Mouse (Mus musculus) thymus, postnatal 10 days (tissue): Measurements from ENCODE around the gene Pbx1.

Experiments
- DNase-seq, 2 experiments: peaks; one replicate each; pipeline ENCODE4 v3.0.0; 2021; ENCODE audit warnings: low spot score in 2 of 2

Gene Pbx1

DNA sequence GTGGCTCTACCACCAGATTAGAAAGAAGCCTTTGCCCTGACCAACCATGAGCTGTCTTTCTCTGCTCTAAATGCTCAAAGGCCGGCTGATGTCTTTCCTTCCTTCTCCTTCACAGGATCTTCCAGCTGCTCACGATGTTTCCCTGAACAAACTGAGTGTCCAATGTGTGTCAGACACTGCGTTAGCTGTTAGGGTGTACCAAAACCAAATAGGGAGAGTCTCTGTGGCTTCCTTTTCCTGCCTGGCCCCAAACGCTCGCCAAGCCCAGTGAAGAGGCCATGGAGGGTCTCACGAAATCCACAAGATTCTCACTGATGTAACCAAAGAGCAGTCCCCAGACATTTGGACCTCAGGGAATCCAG, 47.5 kb downstream of the Pbx1 start:
- no peak for DNase-seq

DNA sequence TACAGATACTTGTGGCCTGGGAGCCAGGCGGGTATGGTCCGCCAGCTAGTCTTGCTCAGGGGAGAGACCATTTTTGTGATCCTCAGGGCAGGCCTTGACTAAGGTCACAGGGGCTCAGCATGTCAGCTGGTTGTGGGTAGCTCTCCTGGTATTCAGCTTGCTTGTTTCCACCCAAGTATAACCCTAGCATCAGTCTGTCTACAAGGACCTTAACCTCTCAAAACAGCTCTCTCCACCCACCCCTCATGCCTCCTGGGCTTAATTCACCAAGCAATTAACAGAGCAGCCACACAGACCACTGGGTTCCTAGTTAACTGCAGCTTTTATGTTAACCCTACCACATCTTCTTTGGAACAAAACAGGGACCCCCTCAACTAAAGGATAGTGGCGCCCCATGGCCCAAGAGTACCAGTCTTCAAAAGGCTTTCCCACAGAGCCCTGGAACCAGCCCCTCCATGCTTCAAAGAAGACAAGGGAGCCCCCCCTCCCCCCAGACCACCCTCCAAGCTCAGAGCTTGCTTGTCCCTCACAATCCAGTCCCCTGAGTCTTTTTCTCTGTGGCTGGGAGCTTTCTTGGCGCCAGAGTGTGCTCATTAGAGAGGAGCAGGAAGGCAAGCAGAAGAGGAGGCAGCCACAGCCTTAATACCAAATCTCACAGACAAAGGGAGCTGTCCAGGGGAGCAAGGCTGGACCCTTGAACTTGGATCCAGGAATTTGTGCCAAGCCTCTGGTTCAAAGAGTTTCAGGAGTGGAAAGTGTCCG, 48.1 kb downstream of the Pbx1 start:
- no peak for DNase-seq

DNA sequence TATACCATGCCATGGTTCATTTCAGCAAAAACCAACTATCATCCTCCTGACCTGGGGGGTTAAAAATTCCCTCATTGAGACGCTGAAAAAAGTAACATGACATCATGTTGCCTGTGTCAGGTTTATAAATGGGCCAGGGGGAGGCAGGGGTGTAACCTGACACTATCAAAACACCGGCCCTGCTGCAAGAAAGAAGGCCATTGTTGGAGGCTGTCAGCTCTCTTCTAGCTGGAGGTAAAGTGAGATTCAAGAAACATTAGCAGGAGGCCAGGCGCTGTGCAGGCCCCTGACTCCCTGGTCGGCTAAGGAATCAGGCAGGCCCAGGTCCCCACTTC, 49.3 kb downstream of the Pbx1 start:
- DNase-seq, result no peak

DNA sequence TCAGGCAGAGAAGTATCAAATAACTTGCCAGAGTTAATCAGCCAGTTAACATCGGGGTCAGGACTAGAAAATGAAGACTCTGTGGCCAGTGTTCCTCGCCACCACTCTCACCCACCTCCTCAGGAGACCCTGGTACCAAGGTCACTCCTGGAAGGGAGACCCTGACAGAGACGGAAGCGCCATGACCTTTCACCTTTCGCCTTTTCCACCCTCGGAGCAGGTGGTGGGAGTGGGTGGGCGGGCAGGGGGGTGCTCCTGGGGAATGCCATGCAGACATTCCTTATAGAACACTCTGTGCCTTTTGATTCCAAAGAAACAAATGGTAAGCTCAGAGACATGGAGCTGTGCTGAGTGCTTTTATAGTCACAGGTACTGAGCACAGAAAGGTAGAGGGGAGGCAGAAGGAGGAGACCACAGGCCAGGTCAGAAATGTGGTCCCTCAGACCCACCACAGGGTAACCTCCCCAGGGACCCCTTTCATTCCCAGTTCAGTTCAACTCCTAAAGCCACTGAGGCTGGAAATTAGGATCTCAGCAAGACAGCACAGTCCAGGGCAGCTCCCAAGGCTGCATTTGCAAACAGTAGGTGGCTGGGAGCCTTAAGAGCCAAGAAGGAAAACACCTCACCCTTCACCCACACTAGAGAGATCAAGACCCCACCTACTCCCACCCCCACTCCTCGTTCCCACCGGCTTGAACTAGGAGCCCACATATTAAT, 49.8 kb downstream of the Pbx1 start:
- DNase-seq, result no peak

DNA sequence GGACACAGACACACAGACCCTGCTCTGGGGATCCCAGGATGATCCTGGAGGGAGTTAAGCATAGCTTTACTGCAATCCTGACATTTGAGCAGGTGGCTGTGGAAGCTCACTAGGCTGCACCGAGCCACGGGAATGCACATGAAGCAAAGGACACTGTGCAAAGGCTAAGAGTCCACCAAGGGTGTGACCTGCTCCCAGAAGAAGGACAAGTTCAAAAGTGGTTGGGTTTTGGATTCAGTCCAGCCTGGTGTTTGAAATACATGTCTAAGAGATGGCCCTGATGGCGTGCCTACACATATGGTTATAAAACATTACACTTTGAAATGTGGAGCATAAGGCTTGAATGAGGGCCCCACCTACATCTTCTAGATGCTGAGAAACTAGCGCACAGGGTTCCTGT, 50.6 kb downstream of the Pbx1 start:
- DNase-seq, result no peak

DNA sequence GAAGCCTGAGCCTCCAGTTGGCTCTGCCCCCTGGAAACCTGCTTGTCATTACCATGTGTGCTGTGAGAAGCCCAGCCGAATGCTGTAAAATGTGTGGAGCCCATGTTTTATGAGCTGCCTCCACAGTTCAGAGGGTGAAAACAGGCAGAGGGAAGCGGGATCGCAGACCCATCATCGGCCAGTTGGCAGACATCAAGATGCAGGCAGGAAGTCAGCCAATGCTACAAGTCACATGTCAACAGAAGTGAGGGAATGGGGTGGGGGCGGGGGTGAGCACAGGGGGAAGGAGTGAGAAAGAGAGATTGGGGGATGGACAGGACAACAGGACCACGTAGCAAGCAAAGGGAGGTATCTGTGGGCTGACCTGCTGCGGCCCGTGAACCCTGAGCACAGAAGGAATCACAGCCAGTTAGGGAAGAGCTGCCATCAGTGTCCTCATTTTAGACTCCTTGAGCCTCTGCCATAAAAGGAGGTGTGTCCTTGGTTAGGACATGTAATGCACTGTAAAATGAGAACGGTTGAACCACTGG, 51.8 kb downstream of the Pbx1 start:
- DNase-seq, result no peak

DNA sequence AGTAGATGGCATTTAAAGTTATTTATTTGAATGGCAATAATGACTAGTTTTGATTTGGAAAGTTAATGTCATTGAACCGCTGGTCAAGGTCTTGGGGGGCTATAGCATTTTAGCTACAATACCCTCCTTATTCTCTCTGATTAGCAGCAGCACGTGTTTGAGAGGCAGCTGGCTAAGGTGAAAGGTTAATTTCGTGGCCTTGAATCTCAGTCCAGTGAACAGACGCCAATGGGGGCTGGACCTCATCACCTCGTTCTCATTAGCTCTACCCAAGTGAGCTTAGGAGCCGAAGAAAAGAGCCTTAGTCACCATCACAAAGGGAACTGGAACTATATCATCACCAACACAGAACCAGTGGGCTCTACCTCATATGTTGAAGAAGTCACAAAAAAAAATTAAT, 54.4 kb downstream of the Pbx1 start:
- no peak for DNase-seq

DNA sequence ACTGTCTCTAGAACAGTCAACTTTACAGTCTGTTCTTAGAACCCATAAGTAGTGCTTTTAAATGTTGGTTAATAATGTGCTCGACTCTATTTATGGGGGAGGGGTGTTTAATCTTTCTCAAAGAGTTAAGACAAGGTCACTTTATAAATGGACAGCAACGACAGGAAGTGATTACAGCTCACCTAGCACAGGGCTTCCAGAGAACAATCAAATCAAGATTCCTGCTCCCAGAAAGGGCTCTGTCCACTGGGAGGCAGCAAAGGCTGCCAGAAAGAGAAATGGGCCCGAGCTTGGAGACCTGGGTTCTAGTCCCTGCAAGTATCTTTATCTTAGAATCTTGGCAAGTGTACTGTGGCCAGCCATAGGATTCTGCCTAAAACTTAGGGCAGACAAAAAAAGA, 55.7 kb downstream of the Pbx1 start:
- no peak for DNase-seq

DNA sequence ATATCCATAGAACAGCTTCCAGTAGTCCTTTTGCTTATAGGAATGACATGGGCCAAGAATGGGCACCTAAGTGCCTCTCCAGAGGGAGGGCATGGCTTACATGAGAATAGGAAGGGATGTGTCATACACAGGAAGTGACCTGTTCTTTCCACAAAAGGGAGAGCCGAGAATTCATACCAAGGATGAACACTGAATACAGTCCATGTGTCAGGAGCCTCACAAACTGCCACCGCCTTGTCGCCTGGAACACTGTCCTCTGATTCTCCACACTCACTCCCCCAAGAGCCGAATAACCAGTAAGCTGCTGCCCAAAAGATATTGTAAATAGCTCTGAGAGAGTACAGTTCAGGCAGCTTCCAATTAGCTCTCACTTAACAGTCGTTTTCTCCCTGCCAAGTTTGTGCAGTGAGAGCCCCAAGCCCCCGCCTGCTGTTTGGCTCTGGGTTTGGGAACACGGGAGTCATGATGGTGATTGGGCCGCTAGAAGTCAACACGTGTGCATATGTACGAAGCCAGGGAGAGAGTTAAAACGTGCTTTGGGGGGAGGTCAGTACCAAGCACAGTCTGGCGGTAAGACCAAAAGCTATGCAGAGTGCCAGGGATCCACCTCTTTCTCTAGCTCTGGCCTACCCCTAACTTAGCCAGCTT, 57.0 kb downstream of the Pbx1 start:
- DNase-seq, result no peak

DNA sequence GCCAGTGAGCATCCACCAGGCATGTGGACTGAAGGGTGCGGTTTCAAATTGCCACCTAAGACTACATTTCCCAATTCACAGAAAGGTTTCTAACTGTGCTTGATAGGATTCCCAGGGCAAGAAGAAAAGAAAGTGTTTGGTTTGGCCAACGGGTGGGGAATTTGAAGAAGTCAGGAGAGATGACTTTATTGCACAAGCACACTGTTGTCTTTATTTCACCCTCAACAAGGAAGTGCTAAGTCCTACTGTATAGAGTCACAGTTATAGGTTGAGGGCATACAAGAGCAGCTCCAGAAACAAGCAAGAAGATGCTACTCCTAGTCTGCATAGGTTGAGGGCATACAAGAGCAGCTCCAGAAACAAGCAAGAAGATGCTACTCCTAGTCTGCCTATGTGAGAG, 60.0 kb downstream of the Pbx1 start:
- no peak for DNase-seq

DNA sequence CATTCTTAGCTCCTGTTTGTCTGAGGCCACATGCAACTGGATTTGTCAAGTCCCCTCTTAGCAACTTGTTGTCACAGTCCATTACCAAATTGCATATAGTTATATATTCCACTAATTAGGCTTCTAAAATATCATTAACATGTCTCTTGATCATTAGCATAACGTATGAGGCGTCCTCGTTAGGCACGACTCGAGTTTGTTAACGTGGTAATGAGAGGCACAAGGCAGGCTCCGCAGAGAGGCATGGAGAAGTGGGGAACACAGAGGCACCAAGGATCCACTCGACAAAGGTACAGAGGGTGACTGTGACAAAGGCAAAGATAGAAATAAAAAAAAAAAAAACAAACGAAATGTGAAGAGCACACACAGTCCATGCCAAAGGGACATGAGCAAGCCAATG, 61.1 kb downstream of the Pbx1 start:
- DNase-seq, result no peak

DNA sequence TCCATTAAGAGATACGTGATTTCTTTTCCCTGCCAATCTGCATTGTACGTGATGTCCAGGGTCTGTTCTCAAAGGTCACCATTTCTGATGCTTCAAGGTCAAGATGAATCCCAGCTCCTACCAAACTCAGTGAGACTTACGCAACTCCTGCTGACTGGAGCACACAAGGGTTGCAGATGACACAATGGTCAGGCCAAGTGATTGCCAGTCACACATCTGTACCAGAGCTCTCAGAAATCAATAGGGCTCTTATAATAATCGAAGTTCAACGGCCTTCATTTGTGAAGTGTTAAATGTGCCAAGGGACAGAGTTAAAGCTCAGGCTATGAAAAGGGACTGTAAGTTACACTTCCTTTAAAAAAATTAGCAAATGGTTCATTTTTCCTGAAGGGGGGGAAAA, 65.8 kb downstream of the Pbx1 start:
- DNase-seq, result no peak

DNA sequence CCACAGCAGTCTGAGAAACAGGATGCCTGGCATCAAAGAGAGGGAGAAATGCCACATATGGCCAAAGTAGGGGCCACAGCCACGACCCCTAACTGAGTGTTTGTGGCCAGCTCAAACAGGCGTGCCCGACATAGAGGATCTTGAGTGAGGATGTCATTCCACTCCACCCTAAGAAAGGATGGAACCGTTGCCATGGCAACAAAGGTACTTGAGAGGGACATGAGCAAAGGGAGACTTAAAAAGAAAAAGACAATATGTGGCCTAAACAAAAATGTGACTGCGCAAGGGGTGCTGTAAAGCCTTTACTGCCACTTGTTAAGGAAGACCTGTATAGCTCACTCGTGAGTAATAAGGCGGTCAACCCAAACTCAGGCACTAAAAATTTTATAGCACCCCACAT, 67.7 kb downstream of the Pbx1 start:
- DNase-seq, result no peak

DNA sequence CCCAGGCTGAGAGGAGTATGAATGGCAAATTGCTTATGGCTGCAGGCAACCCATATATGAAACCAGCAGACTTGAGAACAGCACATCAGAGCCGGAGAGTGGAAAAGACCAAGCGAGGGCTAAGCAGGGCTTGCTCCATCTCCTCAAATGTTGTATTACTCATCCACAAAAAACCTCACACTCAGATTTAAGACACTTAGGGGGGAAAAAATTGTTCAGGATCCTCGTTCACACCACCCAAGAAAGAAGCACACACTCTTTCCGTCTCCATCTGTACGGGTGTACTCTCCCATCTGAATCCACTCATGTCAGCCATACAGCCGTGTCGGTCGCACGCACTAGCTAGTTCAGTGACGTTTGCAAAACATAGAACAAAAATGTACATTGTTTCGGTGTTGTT, 69.0 kb downstream of the Pbx1 start:
- DNase-seq, result no peak

DNA sequence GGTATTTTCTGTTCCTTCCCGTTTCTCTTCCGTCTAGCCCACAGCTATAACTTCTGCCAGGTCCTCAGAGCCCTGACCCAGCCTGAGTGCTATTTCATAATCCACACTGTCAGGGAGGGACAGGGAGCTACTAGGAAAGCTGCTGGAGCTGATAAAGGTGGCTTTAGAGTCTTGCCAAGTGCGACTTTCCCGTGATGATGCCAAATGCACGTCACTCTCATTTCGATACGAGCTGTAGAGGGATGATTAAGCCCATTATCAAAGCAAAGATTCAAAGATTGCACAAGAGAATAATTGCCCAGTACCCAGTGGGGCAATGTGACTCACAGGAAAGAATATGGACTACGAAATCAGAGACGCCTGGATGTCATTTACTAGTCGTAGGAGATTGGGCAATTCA, 69.6 kb downstream of the Pbx1 start:
- DNase-seq, result no peak

DNA sequence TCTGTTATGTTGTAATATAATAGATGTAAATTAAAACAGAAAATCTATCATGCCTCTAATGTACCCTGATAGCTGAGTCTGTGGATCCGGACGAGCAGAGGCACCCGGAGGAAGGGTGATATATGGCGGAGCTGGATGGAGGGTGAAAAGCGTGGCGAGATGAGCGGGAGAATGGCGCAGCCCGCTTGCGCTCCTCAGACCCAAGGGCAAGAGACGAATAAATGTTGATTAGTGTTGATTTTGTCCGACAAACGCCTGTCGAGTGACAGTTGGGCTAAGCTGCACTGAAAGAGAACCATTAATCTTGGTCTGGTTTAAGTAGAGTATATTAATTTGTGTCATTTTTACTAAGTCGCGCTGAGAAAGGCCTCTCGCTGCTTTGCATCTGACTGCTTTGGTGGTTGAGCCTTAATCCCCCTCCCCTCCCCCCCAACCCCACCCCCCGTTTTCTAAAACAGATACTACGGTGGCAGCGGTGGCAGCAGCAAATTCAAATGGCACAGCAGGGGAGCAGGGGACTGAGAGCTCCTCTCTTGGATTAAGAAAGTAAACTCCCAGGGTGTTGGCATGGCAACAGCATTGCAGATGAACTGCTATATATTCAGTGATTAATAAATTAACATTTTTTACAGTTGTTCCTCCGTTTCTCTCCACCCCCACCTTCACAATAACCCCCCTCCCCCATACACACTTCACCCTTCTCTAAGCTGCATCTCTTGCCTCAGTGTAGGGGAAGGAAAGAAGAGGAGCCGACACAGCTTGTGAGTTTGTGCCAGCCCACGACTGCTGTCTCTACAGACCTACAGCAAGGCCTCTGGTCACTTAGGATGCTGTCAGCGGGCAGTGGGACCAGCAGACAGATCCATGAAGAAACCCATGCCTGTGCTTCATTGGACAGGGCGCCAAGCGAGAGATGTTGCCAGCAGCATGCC, 74.1 kb downstream of the Pbx1 start:
- no peak for DNase-seq

DNA sequence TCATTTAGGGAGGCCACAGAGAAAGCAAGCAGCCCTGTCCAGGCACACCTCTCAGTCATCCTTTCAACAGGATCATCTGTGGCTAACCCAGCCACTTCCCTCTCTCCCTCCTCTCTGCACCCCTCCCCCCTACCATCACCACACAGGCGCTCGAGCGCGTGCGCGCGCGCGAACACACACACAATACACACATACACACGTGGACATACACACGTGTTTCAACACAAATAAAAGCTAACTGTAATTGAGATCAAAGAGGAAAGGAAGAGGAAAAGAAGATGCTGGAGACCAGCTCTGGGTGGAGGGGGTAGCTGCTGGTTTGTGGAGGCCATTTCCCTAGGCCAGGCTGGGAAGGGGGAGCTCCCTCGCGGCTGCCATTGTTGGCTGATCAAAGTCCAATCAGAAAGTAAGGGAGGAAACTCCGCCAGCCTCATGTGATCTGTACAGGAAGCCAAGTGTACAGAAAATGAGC, 75.1 kb downstream of the Pbx1 start:
- DNase-seq, result no peak

DNA sequence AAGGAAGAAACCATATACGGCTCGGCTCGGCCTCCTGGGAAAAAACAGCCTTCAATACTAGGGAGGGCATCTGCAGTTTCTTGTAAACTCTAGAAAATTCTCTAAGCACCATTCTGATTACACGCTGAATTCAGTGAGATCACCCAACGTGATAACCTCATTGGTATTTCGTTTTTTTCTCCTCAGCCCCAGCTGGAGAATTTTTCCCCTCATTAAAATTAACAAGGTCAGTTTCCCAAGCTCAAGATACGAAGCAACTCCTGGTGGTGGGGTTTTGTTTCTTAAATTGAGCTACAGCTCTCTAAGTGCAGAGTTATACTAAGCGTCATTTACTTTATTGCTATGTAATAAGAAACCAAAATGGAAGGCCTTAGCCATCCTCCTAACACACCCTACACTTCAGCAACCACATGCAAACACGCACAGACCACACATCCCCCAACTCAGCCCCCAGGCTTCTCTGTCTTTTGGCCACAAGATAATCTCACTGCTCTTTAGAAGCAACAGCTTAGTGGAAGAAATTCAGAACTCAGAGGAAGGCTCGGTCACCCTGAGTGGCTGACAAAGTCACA, 76.0 kb downstream of the Pbx1 start:
- DNase-seq, result no peak

DNA sequence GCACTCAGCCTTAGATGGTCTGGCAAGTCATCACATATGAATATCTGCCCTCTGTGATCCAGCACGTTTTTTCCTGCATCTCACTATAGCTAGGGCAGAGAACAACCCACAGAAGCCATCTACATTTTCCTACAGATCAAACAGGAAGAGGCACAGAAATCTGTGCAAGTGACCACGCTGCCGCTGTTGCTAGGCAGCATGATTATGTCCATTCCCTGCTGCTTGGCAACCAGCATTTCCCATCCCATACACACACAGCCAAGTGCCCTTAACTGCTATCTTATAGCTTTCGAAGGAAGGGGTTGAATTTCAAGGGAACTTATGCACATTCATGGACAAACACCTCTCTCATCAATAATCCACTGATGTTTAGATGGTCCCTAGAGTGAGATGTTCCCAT, 77.1 kb downstream of the Pbx1 start:
- DNase-seq, result no peak

DNA sequence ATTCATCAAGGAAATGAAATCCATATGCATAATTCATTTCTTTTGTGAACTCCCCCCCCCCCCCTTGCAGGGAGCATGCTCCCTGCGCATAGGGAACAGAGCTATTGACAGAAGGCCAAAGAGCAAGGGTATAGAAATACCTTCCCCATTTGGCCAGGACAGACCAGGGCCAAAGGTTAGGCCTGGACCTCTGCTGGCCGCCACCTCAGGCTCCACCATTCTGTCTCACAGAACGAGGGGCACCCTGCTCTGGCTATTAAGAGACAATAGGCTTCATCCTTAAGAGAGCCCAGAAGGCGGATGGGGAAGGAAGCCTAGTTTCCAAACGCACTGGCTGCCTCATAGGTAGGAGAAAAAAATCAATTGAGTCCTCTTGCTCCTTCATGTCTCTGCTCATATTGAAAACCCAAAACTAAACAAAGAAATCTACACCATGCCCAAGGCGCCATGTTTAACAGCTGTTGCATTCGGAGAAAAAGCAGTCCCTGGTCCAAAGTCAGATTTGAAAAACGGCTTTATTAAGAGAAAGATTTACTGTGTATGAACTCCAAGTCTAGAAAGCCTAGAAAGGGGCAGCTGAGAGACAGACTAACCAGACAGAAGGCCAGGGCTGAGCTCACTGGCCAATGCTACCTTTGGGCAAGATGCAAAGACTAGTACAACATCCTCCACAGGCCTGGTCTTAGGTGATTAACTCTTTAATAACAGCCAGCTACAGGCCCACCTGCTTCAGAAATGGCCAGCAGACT, 83.9 kb downstream of the Pbx1 start:
- no peak for DNase-seq

DNA sequence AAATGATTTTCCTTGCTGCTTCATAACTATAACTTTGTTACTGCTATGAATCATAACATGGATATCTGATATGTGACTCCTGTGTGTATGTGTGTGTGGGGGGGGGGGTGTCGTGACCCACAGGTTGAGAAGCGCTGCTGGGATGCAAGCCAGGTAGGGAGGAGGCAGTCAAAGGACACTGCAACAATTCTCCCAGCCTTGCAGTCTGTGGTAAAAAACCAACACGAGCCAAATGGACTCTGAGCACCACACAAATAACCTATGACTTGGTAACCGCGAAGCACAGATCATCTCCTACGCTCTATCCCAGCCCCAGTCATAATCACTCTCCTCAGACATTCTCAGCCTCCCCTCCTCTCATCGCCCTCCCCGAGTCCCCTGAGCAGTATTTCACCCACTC, 87.2 kb downstream of the Pbx1 start:
- DNase-seq, result no peak
